Mouse (Mus musculus): Measurements from ENCODE around the gene Gpr153.

GRCm38 (mm10) chr4:152243969-152244368 is 30.1 kb upstream of the Gpr153 start:
- TF ChIP-seq CHD2 (IDR thresholded peaks at IDR 0.05; ENCODE audit: low read depth, low read length) = no peak
- TF ChIP-seq MAFK (IDR thresholded peaks at IDR 0.05; ENCODE audit: insufficient read depth, low read depth, low read length) = no peak
- TF ChIP-seq ZNF384 (IDR thresholded peaks at IDR 0.05; ENCODE audit: low read depth, low read length) = no peak
- TF ChIP-seq ZC3H11A (IDR thresholded peaks at IDR 0.05; ENCODE audit: borderline replicate concordance, low read depth, low read length) = no peak
- TF ChIP-seq HCFC1 (IDR thresholded peaks at IDR 0.05; ENCODE audit: borderline replicate concordance, insufficient read depth, low read length) = no peak
